Mouse (Mus musculus): Measurements from ENCODE around the gene Slc50a1. TPM values are rescaled to one million over a fixed set of nuclear protein-coding genes. Genes with fewer than 3 reads are reported as not detected.

Slc50a1 gene
- polyA plus RNA-seq, 1 experiment: 83.0 TPM

GRCm38 (mm10) chr3:89280050-89280605 is 9.8 kb upstream of the Slc50a1 start:
- TF ChIP-seq POLR2A (IDR thresholded peaks at IDR 0.05; ENCODE audit: borderline replicate concordance, control insufficient read depth, low read depth, low read length) (no peak), CTCF (IDR thresholded peaks at IDR 0.05; ENCODE audit: control insufficient read depth, insufficient read depth, low read length) (no peak)
- WGBS: 1% methylated on average over 29 of the region's 29 CpGs
- H3K4me1 ChIP-seq (ENCODE audit: control insufficient read depth, insufficient read depth, low read length): peaks cover 4% of the 10 kb centered on the region
- H3K4me3 ChIP-seq (replicated peaks; ENCODE audit: control insufficient read depth, low read depth, low read length): no peak overlapping the region
- no peak overlapping the region for H3K27ac ChIP-seq (ENCODE audit: control insufficient read depth, insufficient read depth, low read depth, low read length, poor library complexity)

- Histone ChIP-seq H3K4me1 (ENCODE audit: control insufficient read depth, insufficient read depth, low read length) (peaks cover 1% of the 10 kb centered on the region), H3K4me3 (replicated peaks; ENCODE audit: control insufficient read depth, low read depth, low read length) (peak overlapping the region; percentile 39), H3K27ac (ENCODE audit: control insufficient read depth, insufficient read depth, low read depth, low read length, poor library complexity) (no peak overlapping the region)
- TF ChIP-seq CTCF (IDR thresholded peaks at IDR 0.05; ENCODE audit: control insufficient read depth, insufficient read depth, low read length): no peak
- peak; percentile 37; the same call in 1 of the 2 replicates for TF ChIP-seq POLR2A (IDR thresholded peaks at IDR 0.05; ENCODE audit: borderline replicate concordance, control insufficient read depth, low read depth, low read length)
- WGBS: 7% methylated on average over 35 of the region's 35 CpGs
Measured at GRCm38 (mm10) chr3:89279153-89279890, 9.0 kb upstream of the Slc50a1 start.

GRCm38 (mm10) chr3:89278643-89279042 is 8.3 kb upstream of the Slc50a1 start:
- Histone ChIP-seq H3K4me1 (ENCODE audit: control insufficient read depth, insufficient read depth, low read length) (peaks cover 1% of the 10 kb centered on the region), H3K4me3 (replicated peaks; ENCODE audit: control insufficient read depth, low read depth, low read length) (no peak overlapping the region), H3K27ac (ENCODE audit: control insufficient read depth, insufficient read depth, low read depth, low read length, poor library complexity) (no peak overlapping the region)
- TF ChIP-seq POLR2A (IDR thresholded peaks at IDR 0.05; ENCODE audit: borderline replicate concordance, control insufficient read depth, low read depth, low read length) (no peak), CTCF (IDR thresholded peaks at IDR 0.05; ENCODE audit: control insufficient read depth, insufficient read depth, low read length) (no peak)
- WGBS: 38% methylated on average over 8 of the region's 8 CpGs

- H3K27ac ChIP-seq (ENCODE audit: control insufficient read depth, insufficient read depth, low read depth, low read length, poor library complexity): no peak overlapping the region
- WGBS: 79% methylated on average over 7 of the region's 7 CpGs
- no peak for TF ChIP-seq CTCF (IDR thresholded peaks at IDR 0.05; ENCODE audit: control insufficient read depth, insufficient read depth, low read length)
- no peak for TF ChIP-seq POLR2A (IDR thresholded peaks at IDR 0.05; ENCODE audit: borderline replicate concordance, control insufficient read depth, low read depth, low read length)
- H3K4me3 ChIP-seq (replicated peaks; ENCODE audit: control insufficient read depth, low read depth, low read length): no peak overlapping the region
- peaks cover 1% of the 10 kb centered on the region for H3K4me1 ChIP-seq (ENCODE audit: control insufficient read depth, insufficient read depth, low read length)
Measured at GRCm38 (mm10) chr3:89278107-89278506, 7.7 kb upstream of the Slc50a1 start.

GRCm38 (mm10) chr3:89277281-89278021 is 7.1 kb upstream of the Slc50a1 start:
- no peak for TF ChIP-seq POLR2A (IDR thresholded peaks at IDR 0.05; ENCODE audit: borderline replicate concordance, control insufficient read depth, low read depth, low read length)
- no peak for TF ChIP-seq CTCF (IDR thresholded peaks at IDR 0.05; ENCODE audit: control insufficient read depth, insufficient read depth, low read length)
- Histone ChIP-seq H3K4me1 (ENCODE audit: control insufficient read depth, insufficient read depth, low read length) (peaks cover 1% of the 10 kb centered on the region), H3K27ac (ENCODE audit: control insufficient read depth, insufficient read depth, low read depth, low read length, poor library complexity) (no peak overlapping the region), H3K4me3 (replicated peaks; ENCODE audit: control insufficient read depth, low read depth, low read length) (no peak overlapping the region)
- WGBS: 73% methylated on average over 14 of the region's 14 CpGs

DNA sequence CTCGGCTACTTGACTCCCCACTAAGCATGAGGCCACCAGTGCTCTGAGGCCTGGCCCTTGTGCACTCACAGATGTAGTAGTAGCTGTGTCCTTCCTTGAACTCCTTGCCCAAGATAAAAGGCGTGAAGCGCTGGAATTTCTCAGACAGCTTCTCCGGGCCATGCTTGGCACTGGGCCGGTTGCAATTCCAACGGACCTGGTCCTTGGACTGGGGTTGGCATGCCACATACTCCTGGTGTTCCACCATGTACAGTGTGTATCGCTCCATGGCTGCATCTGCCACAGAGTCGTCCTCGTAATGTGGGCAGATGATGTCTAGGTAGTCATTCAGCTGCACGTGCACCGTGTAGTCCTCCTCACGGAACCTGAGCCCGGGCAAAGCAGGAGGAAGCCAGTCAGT is 5.7 kb upstream of the Slc50a1 start:
- peaks cover 1% of the 10 kb centered on the region for H3K4me1 ChIP-seq (ENCODE audit: control insufficient read depth, insufficient read depth, low read length)
- WGBS: 91% methylated on average over 13 of the region's 13 CpGs
- no peak overlapping the region for H3K4me3 ChIP-seq (replicated peaks; ENCODE audit: control insufficient read depth, low read depth, low read length)
- H3K27ac ChIP-seq (ENCODE audit: control insufficient read depth, insufficient read depth, low read depth, low read length, poor library complexity): no peak overlapping the region
- TF ChIP-seq CTCF (IDR thresholded peaks at IDR 0.05; ENCODE audit: control insufficient read depth, insufficient read depth, low read length) (no peak), POLR2A (IDR thresholded peaks at IDR 0.05; ENCODE audit: borderline replicate concordance, control insufficient read depth, low read depth, low read length) (no peak)

- H3K4me1 ChIP-seq (ENCODE audit: control insufficient read depth, insufficient read depth, low read length): peaks cover 1% of the 10 kb centered on the region; the same call in 1 of the 2 replicates
- WGBS: 77% methylated on average over 6 of the region's 6 CpGs
- TF ChIP-seq POLR2A (IDR thresholded peaks at IDR 0.05; ENCODE audit: borderline replicate concordance, control insufficient read depth, low read depth, low read length) (no peak), CTCF (IDR thresholded peaks at IDR 0.05; ENCODE audit: control insufficient read depth, insufficient read depth, low read length) (no peak)
- H3K27ac ChIP-seq (ENCODE audit: control insufficient read depth, insufficient read depth, low read depth, low read length, poor library complexity): no peak overlapping the region
- no peak overlapping the region for H3K4me3 ChIP-seq (replicated peaks; ENCODE audit: control insufficient read depth, low read depth, low read length)
Measured at GRCm38 (mm10) chr3:89271760-89272159, 1.4 kb upstream of the Slc50a1 start.

- WGBS: 65% methylated on average over 6 of the region's 6 CpGs
- no peak overlapping the region for H3K4me3 ChIP-seq (replicated peaks; ENCODE audit: control insufficient read depth, low read depth, low read length)
- no peak overlapping the region for H3K27ac ChIP-seq (ENCODE audit: control insufficient read depth, insufficient read depth, low read depth, low read length, poor library complexity)
- TF ChIP-seq CTCF (IDR thresholded peaks at IDR 0.05; ENCODE audit: control insufficient read depth, insufficient read depth, low read length) (no peak), POLR2A (IDR thresholded peaks at IDR 0.05; ENCODE audit: borderline replicate concordance, control insufficient read depth, low read depth, low read length) (no peak)
- H3K4me1 ChIP-seq (ENCODE audit: control insufficient read depth, insufficient read depth, low read length): peaks cover 1% of the 10 kb centered on the region; the same call in 1 of the 2 replicates
Measured at GRCm38 (mm10) chr3:89270891-89271290, 521 bp upstream of the Slc50a1 start.
